Comparison of ENCODE assay signal across 9 mouse cellular contexts in genomic region chr12:24681286-24682023, GRCm38 (mm10). TPM values are rescaled to one million over a fixed set of nuclear protein-coding genes. Genes with fewer than 3 reads are reported as not detected.
DNase-seq lines count a peak whose midpoint lies in the region; ATAC-seq and TF ChIP-seq lines count a peak whose summit lies in the region.
"Had no signal": no experiment of that assay in that cellular context is flagged by ENCODE, and none has a peak within 500 bp of the region (broad histone marks: within the 10 kb centered on the region; RNA-seq: fewer than 3 reads in every experiment).

Gene Cys1, minus strand, starts transcription at chr12:24681813.

- peak within 1 kb of the TSS; percentile 41; the same call in 1 of the 2 replicates for H3K27ac ChIP-seq in spleen, adult 2 months (ENCODE audit: insufficient read depth, low read length)
- H3K27ac ChIP-seq in intestine, embryonic 16.5 days (ENCODE audit: low read length) = peak within 1 kb of the TSS; percentile 81
- H3K27ac ChIP-seq in liver, embryonic 14.5 days = no peak within 1 kb of the TSS
- H3K27ac ChIP-seq in neural tube, embryonic 11.5 days (ENCODE audit: low read depth, low read length) = no peak within 1 kb of the TSS

- H3K9ac ChIP-seq in intestine, embryonic 16.5 days (ENCODE audit: low read depth, low read length) = peak within 1 kb of the TSS; percentile 77
- H3K9ac ChIP-seq in liver, embryonic 14.5 days (replicated peaks) = no peak within 1 kb of the TSS
- H3K9ac ChIP-seq in neural tube, embryonic 11.5 days (ENCODE audit: low read length) = peak within 1 kb of the TSS; percentile 76

- no peaks in the 10 kb centered on the region for H3K9me3 ChIP-seq in intestine, embryonic 16.5 days (ENCODE audit: control insufficient read depth, low read length)
- H3K9me3 ChIP-seq in liver, embryonic 14.5 days (ENCODE audit: control insufficient read depth, low read length) = no peaks in the 10 kb centered on the region
- H3K9me3 ChIP-seq in neural tube, embryonic 11.5 days (ENCODE audit: control insufficient read depth, low read length) = no peaks in the 10 kb centered on the region

- WGBS in spleen, adult 2 months = 9% methylated on average over 20 of the region's 20 CpGs
- 4% methylated on average over 20 of the region's 20 CpGs for WGBS in intestine, embryonic 16.5 days
- 4% methylated on average over 20 of the region's 20 CpGs for WGBS in liver, embryonic 14.5 days (ENCODE audit: insufficient replicate concordance)
- WGBS in neural tube, embryonic 11.5 days = 1% methylated on average over 20 of the region's 20 CpGs

- peaks cover 7% of the 10 kb centered on the region for H3K27me3 ChIP-seq in spleen, adult 2 months (ENCODE audit: control insufficient read depth, insufficient read depth, low read length)
- H3K27me3 ChIP-seq in intestine, embryonic 16.5 days (replicated peaks; ENCODE audit: control insufficient read depth, insufficient read depth, low read length) = peaks cover 2% of the 10 kb centered on the region; the same call in 1 of the 2 replicates
- peaks cover 49% of the 10 kb centered on the region for H3K27me3 ChIP-seq in liver, embryonic 14.5 days (ENCODE audit: control insufficient read depth, insufficient read depth, low read length)
- H3K27me3 ChIP-seq in neural tube, embryonic 11.5 days (ENCODE audit: control insufficient read depth, insufficient read depth, low read length) = peaks cover 19% of the 10 kb centered on the region

- no peak for TF ChIP-seq CTCF in spleen, adult 2 months (IDR thresholded peaks at IDR 0.05; ENCODE audit: extremely low read depth, insufficient read depth, insufficient read length, insufficient replicate concordance)
- TF ChIP-seq CTCF in liver, embryonic 14.5 days (IDR thresholded peaks at IDR 0.05; ENCODE audit: low read depth) = no peak

- no peaks in the 10 kb centered on the region for H3K36me3 ChIP-seq in spleen, adult 2 months (ENCODE audit: control insufficient read depth, insufficient read depth, low read length)
- H3K36me3 ChIP-seq in intestine, embryonic 16.5 days (ENCODE audit: control insufficient read depth, insufficient read depth, low read length) = no peaks in the 10 kb centered on the region
- H3K36me3 ChIP-seq in liver, embryonic 14.5 days (replicated peaks; ENCODE audit: control insufficient read depth, insufficient read depth, low read depth) = no peaks in the 10 kb centered on the region
- H3K36me3 ChIP-seq in neural tube, embryonic 11.5 days (ENCODE audit: control insufficient read depth, insufficient read depth, low read length) = no peaks in the 10 kb centered on the region

- H3K4me3 ChIP-seq in spleen, adult 2 months (ENCODE audit: extremely low read depth, insufficient read depth, insufficient read length) = peak within 1 kb of the TSS; percentile 29; the same call in 1 of the 2 replicates
- H3K4me3 ChIP-seq in intestine, embryonic 16.5 days (ENCODE audit: low read length) = peak within 1 kb of the TSS; percentile 68
- peak within 1 kb of the TSS; percentile 29 to 40 for H3K4me3 ChIP-seq in liver, embryonic 14.5 days (ENCODE audit: insufficient read depth in 1 of 2, low read depth in 2 of 2, low read length in 2 of 2)
- H3K4me3 ChIP-seq in neural tube, embryonic 11.5 days (ENCODE audit: low read depth, low read length) = peak within 1 kb of the TSS; percentile 49

- H3K4me2 ChIP-seq in intestine, embryonic 16.5 days (ENCODE audit: low read depth, low read length) = peak within 1 kb of the TSS; percentile 93
- peak within 1 kb of the TSS; percentile 30 for H3K4me2 ChIP-seq in liver, embryonic 14.5 days (ENCODE audit: low read depth)
- peak within 1 kb of the TSS; percentile 85 for H3K4me2 ChIP-seq in neural tube, embryonic 11.5 days (ENCODE audit: low read depth)

- DNase-seq in spleen, adult 2 months (ENCODE audit: low read depth in 1 of 2, low spot score in 2 of 2) = no peak
- no peak for DNase-seq in spleen, postnatal 10 days (ENCODE audit: low spot score in 2 of 2)
- peak; percentile 55 for DNase-seq in gastrocnemius, postnatal 25 days
- DNase-seq in liver, embryonic 14.5 days (ENCODE audit: low read depth in 3 of 3, low spot score in 3 of 3) = no peak
- DNase-seq in neural tube, embryonic 11.5 days (ENCODE audit: low spot score) = no peak
- no peak for DNase-seq in thymus, postnatal 14 days

- ATAC-seq in intestine, embryonic 16.5 days = peak; percentile 62
- no peak; the same call in 1 of the 2 replicates for ATAC-seq in liver, embryonic 14.5 days (ENCODE audit: insufficient read depth)
- no peak for ATAC-seq in neural tube, embryonic 11.5 days (ENCODE audit: insufficient read depth, low FRiP score, low TSS enrichment)
- ATAC-seq in frontal cortex, adult (ENCODE audit: low TSS enrichment) = no peak

- H3K4me1 ChIP-seq in spleen, adult 2 months (ENCODE audit: control insufficient read depth, insufficient read depth, insufficient read length) = peaks cover 5% of the 10 kb centered on the region; the same call in 1 of the 2 replicates
- peaks cover 24% of the 10 kb centered on the region for H3K4me1 ChIP-seq in intestine, embryonic 16.5 days (ENCODE audit: control insufficient read depth, insufficient read depth, low read length)
- peaks cover 0 to 9% of the 10 kb centered on the region in 2 experiments; a peak in 2 of 4 replicates for H3K4me1 ChIP-seq in liver, embryonic 14.5 days (replicated peaks; ENCODE audit: control insufficient read depth in 2 of 2, insufficient read depth in 2 of 2, low read length in 1 of 2)
- no peaks in the 10 kb centered on the region for H3K4me1 ChIP-seq in neural tube, embryonic 11.5 days (ENCODE audit: control insufficient read depth, insufficient read depth, low read length)

- TF ChIP-seq POLR2A in spleen, adult 2 months (IDR thresholded peaks at IDR 0.05; ENCODE audit: low read depth, low read length) = no peak

- TF ChIP-seq EP300 in liver, embryonic 14.5 days (IDR thresholded peaks at IDR 0.05; ENCODE audit: low read depth) = no peak

RNA-seq across cellular contexts. Expression of gene Cys1, which starts in this region (rescaled TPM):
- 2.2 and 2.7 TPM in 2 replicates for polyA plus RNA-seq in spleen, adult 2 months (2012; rRNA removed)
- total RNA-seq in gastrocnemius, postnatal 25 days (2021) = 1 to 10 TPM; 3.0 to 3.5 TPM
- polyA plus RNA-seq in intestine, embryonic 16.5 days (2015; fragmentation: Nextera tagmentation; extraction: Ambion mirVana) = 1.4 and 2.1 TPM in 2 replicates
- polyA plus RNA-seq in liver, embryonic 14.5 days (2012; rRNA removed) = 0.74 and 1.2 TPM in 2 replicates
- 0.28 and 0.40 TPM in 2 replicates for polyA plus RNA-seq in liver, embryonic 14.5 days (2014; fragmentation: Nextera tagmentation; extraction: Ambion mirVana)
- 0.62 and 1.3 TPM in 2 replicates for polyA plus RNA-seq in neural tube, embryonic 11.5 days (2014; fragmentation: Nextera tagmentation; extraction: Ambion mirVana)
- total RNA-seq: neutrophil, adult 5-6 weeks had no signal

Comparison
In these comparisons a context has a peak if more than half of its experiments do, and no peak if none do; other contexts are left out.
1. H3K27ac ChIP-seq: peak in spleen, adult 2 months (single experiment) and intestine, embryonic 16.5 days (single experiment); none in liver, embryonic 14.5 days (single experiment) and neural tube, embryonic 11.5 days (single experiment).
2. H3K4me2 ChIP-seq: peak in every context shown above with its lines; median percentile 93 in intestine, embryonic 16.5 days; 85 in neural tube, embryonic 11.5 days; 30 in liver, embryonic 14.5 days.
3. Peak in every context shown above with its lines, with median percentiles within 50 percentile points of each other: H3K4me3 ChIP-seq.